Mouse (Mus musculus) frontal cortex, adult 2 months (tissue): ENCODE data around the gene Fry. TPM values are rescaled to one million over a fixed set of nuclear protein-coding genes. Genes with fewer than 3 reads are reported as not detected.

Source experiments
- DNase-seq, 2 experiments: peaks; one replicate each; pipeline ENCODE4 v3.0.0; 2022; ENCODE audit warnings: low spot score in 1 of 2; ENCODE audit errors: extremely low spot score in 1 of 2
- polyA plus RNA-seq: library from polyadenylated mRNA; depleted of rRNA; stranded (reverse); fragments of >200 nt; gene quantifications from 2 replicates; pipeline ENCODE4 v1.2.3, GENCODE M21; 2012

The Fry gene
- polyA plus RNA-seq, 1 experiment = 80.9 TPM

- peak in 1 of 2 experiments; percentile 74 for DNase-seq
Measured at GRCm38 (mm10) chr5:150426595-150426994, 308.1 kb downstream of the Fry start.

GRCm38 (mm10) chr5:150431286-150431685, 312.8 kb downstream of the Fry start:
- DNase-seq = no peak

DNA sequence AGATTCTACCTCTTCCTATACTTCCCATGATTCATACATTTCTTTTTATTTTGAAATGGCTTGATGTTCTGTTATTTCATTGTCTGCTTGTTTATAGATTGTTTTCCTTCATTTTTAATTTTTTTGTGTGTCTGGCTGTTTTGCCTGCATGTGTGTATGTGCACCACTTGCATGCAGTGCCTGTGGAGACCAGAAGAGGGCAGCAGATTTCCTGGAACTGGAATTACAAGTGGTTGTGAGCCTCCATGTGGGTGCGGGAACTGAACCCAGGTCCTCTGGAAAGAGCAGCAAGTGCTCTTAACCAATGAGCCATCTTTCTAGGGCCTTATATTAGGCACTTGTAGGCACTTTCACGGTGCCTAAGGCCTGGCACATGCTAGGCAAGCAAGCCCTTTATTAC, 314.5 kb downstream of the Fry start:
- no peak for DNase-seq

GRCm38 (mm10) chr5:150436629-150437389, 318.4 kb downstream of the Fry start:
- peak in 1 of 2 experiments; percentile 58 for DNase-seq

GRCm38 (mm10) chr5:150441690-150442089, 323.2 kb downstream of the Fry start:
- peak in 1 of 2 experiments; percentile 59 for DNase-seq

DNA sequence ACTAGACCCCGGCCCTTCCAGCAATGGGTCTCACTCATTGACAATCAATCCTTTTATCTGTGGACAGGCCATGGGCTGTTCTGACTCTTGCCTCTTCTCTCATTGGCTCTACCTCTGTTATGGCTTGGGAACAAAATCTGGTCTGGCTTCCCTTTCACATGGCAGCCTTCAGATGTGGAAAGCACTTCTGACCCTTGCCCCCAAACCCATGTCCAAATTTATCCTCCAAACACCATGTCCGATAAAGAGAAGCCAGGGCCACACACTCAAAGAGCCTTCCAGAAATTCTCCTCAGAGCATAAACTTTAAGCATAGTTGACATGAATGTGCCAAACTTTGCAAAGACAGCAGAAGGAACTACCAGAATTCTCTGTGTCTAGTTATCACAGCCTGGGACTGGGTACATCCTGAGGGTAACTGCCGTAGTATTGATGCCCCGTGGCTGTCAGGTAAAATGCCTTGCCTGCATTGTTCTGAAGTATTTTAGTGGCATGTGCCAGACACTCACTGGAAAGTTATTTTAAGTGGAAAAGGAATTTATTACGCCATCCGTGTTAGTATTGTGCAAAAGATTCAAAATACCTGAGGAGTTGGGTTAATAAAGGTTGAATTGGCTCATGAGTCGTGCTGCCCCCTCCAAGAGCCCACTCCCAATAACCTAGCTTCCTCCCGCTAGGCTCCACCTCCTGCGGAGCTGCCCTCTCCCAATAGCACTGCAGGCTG, 333.0 kb downstream of the Fry start:
- no peak for DNase-seq

GRCm38 (mm10) chr5:150452004-150452626, 333.7 kb downstream of the Fry start:
- no peak for DNase-seq

DNA sequence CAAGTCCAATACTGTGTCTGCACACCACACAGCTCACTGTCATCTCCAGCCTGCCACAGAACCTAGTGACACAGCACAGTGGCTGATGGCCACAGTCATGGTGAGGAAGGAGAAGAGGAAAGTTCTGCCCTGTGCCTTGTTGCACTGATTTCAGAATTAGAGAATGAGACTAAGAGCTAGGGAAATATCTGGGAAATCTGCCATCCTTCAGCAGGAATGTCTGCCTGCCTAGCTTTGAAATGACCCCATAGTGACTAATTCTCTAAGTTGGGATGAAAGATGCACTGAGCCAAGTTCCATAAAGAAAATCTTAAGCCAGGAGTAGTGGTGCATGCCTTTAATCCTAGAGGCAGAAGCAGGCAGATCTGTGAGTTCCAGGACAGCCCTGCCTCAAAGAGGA, 334.2 kb downstream of the Fry start:
- DNase-seq = no peak

- DNase-seq = no peak
Measured at GRCm38 (mm10) chr5:150453490-150453889, 335.0 kb downstream of the Fry start.

DNA sequence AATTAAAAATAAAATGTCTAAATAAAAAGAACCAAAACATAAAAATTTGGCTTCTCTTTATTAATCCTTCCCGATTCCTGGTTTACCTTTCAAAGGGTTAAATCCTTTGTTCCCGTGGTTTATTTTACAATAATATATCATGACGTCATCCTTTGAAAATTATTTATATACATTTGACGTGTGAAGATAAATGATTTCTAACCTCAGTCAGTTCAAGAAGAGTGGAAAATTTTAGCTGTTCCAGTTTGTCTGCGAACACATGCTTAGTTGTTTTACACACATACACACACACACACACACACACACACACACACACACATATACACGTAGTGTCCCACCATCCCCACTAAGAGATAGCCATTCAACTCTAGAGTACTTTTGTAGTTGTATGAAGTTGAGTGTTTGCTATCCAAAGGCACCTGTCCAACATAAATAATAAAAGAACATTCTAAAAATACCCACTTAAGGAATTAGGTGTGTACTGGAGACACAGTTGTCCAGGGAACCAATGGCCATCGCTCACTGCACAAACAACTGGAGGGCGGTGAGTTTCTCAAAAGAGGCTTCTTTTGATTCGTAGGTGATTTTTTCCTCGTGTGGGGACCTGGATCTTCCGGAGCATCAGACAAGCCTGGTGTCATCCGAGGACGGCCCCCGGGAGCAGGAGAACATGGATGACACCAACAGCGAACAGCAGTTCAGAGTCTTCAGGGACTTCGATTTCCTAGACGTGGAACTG, 338.9 kb downstream of the Fry start:
- no peak for DNase-seq

- no peak for DNase-seq
Measured at GRCm38 (mm10) chr5:150457904-150458739, 339.7 kb downstream of the Fry start.

DNA sequence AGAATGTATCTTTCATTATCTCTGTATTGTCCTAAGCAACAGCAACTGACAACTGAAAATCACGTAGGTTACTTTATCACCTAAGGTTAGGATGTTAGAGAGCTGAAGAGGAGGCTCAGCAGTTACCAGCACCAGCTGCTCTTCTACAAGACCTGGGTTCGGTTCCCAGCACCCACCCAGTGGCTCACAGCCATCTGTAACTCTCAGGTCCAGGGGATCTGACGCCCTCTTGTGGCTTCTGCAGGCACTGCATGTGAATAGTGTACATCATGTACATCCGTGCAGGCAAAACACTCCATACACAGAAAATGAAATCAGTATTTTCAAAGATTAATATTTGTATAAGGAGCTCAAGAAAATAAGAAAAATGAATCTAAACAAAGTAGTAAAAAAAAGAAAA, 341.4 kb downstream of the Fry start:
- DNase-seq = no peak

GRCm38 (mm10) chr5:150464721-150465120, 346.3 kb downstream of the Fry start:
- no peak for DNase-seq

DNA sequence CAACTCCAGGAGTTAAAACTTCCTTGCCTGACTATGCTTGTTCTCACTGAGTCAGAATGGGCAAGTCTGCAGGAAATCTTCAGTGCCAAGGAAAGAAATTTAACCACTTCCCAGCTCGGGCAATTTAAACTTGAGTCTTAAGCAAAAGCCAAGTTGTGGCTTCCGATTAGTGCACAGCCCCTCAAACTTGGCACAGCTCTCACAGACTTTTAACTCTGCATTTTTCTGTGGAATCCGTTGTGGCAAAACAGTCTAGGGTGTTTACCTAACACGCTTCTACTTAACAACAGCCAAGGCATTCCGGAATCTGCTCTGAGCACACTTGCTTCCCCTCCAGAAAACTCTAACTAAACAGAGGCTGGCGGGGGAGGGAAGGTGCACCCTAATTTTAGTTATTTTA, 346.8 kb downstream of the Fry start:
- DNase-seq = no peak

DNA sequence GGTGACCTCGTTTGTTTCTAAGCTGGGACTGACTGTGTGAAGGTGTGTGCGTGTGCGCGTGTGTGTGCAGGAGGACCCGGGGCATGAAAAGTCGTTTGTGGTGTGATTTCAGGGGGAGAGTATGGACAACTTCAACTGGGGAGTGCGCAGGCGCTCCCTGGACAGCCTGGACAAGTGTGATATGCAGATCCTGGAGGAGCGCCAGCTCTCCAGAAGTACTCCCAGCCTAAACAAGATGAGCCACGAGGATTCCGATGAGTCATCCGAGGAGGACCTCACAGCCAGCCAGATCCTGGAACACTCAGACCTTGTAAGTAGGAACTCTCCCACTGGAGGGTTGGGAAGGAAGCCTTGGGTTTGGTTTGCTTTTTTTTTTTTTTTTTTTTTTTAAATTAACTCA, 347.7 kb downstream of the Fry start:
- peak; percentile 83 to 87 for DNase-seq

DNA sequence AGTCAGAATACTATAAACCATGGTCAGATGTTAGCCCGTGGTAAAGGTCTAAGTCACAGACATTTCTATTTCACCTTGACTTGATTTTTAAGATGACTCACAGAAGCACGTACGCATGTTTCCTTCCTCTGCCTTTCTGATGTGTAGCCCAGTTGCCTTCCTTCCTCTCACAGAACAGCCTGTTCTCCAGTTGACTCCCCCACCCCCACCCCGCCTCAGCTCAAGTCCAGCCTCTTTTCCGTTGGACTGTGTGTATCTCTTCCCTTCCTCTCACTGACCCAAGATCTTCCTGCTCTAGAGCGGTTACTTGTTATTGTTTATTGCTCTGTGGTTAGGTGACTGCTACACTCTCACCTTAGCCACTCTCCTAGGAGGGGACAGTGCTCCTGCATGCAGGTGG, 350.0 kb downstream of the Fry start:
- DNase-seq = no peak

- no peak for DNase-seq
Measured at GRCm38 (mm10) chr5:150477364-150477763, 358.9 kb downstream of the Fry start.

- DNase-seq = no peak
Measured at GRCm38 (mm10) chr5:150478612-150479011, 360.2 kb downstream of the Fry start.

GRCm38 (mm10) chr5:150485198-150485597, 366.8 kb downstream of the Fry start:
- DNase-seq = no peak

GRCm38 (mm10) chr5:150490285-150490684, 371.8 kb downstream of the Fry start:
- DNase-seq = no peak
